Mouse (Mus musculus) testis, postnatal 10 days (tissue): Measurements from ENCODE around the gene Crisp2.
"Not testable (repeated sequence)": the region's sequence is repeated elsewhere in the genome, so short reads cannot be mapped to it uniquely, and the experiment has no call there.

Experiments
- DNase-seq: peaks from one replicate; pipeline ENCODE4 v3.0.0; 2021; ENCODE audit warnings: low spot score

Gene Crisp2

DNA sequence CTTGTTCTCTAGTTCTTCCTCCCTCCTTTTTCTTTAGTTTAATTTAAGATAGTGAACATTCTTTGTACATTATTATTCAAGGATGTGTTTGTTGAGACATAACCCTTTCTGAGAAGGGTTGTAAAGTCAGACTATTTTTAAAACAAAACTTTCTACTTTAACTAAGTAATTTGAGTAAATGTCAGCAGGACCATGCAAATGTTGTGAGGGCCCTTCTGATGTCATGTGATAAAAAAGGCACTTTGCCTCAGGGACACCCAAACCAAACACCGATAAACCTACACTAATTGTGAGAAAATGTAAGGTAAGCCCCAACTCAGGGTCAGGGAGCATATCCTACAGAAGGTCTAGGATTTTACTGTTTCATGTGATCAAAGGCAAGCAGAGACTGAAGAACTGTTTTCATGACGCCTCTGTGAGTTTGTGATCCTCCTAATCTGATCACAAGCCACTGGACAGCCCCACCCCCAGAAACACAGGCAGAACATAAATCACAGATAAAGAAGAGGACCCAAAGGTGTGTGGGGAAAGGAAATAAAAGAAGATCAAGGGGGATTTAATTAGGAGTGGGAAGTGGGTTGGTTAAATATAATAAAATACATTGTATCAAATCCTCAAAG lies at the start of gene Crisp2:
Gene Crisp2, minus strand, starts transcription at position 51 of the 620 bp plus-strand sequence.
- no peak for DNase-seq

DNA sequence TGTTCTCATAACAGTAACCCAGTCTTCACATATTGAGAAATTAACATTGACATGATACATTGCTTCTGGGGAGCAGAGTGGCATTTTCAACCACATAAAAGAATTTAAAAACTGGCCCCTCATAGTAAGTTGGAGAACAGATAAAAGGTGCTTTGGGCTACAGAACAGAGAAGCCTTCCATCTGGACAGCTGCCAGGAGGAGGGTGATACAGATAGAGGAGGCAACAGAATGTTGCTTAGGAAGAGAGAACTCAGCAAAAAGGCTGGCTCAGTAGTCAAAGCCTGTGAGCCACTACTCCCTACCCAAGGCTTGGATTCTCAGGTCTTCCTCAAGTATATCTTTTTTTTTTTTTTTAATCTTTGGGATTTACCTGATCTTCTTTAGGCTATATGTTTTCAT lies 48.3 kb upstream of the Crisp2 start:
- peak; percentile 43 for DNase-seq

DNA sequence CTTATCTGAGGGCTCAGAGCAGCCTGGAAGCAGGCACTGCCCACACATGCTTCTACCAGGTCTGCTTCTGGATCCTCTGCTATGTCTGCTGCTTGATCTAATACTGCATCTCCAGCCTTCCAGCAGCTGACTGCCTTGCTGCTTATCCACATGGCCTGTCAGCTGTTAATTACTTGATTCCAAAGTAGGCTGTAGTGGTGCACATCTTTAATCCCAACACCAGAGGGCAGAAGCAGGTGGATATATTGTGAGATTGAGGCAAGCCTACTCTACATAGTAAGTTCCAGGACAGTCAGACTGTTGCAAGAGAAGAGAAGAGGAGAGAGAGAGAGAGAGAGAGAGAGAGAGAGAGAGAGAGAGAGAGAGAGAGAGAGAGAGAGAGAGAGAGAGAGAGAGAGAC lies 30.5 kb upstream of the Crisp2 start:
- no peak for DNase-seq

DNA sequence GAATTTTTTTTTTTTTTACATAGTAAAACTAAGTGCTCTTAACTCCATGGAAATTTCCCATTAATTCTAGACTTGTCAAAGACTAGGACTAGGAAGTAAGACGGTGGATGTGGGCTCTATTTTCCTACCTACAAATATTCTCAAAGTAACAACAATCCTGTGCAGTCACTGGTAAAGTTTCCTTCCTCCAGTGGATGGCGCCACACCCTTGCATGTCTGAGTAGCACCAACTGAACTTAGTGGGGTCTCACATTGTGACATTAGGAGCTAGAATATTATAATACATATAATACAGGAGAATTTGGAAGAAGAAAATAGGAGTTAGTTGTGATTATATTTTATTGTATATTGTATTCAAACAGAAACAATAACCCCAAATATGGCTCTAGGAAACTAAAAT lies 25.1 kb upstream of the Crisp2 start:
- DNase-seq = no peak

DNA sequence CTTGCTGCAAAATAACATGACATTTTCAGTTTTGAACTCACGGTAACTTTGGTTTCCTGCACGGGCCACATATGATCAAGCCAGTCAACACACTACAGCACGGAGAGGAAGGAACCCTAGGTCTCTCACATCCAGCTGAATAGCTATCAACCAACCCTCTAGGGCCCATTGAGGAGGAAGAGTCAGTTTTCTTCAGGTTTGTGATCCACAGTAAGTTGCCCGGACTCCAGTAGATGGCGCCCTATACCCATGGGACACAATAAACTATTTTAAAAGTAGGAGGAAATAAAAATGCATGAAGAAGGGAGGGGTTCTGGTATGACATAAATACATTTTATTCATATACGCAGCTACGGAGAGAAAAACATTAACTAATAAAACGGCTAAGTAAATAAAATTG lies 17.7 kb upstream of the Crisp2 start:
- DNase-seq = peak; percentile 68

DNA sequence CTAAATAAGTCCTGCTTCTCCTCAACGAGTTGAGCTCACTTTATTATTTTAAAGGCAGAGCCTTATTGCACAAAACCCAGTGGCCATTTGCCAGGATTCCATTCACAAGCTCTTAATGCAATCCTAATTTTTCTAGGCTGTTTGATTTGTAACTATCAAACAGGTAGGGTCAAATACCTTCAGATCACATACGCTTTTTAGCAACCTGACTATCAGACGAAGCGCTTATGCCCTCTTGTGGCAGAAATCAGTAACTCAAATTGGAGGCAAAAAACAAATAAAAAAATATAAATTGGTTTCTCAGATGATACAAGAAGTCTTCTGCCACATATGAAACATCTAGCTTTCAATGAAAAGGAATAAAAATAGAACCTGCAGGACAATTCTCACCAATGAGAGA lies 17.0 kb upstream of the Crisp2 start:
- no peak for DNase-seq

DNA sequence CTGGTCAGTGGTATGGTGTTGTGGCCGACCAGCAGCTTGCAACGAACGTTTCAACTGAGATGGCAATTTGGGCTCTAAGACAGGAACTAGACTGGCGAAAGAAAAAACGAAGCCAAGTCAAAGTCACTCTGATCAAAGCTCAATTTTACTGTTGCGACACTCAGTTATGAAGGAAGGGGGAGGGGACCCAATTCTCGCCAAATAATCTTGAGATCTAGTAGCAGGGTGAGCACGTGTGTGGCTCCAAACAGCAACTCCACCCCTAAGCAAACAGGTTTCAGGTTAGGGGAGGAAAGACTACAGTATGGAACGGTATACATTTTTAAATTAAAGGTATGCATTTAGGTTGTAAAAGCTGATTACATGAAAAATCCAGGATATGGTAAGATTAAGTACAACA lies 14.7 kb upstream of the Crisp2 start:
- no peak for DNase-seq

DNA sequence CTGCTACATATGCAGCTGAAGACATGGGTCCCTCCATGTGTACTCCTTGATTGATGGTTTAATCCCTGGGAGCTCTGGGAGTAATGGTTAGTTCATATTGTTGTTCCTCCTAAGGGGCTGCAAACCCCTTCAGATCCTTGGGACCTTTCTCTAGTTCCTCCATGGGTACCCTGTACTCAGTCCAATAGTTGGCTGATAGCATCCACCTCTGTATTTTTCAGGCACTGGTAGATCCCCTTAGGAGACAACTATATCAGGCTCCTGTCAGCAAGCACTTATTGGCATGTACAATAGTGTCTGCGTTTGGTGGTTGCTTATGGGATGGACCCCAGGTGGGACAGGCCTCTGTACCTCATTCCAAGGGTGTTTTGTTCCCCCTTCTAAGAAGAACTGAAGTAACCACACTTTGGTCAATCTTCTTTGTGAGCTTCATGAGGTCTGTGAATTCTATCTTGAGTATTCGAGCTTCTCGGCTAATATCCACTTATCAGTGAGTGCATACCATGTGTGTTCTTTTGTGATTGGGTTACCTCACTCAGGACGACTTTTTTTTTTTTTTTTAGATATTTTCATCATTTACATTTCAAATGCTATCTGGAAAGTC lies 10.6 kb upstream of the Crisp2 start:
- DNase-seq = no peak

DNA sequence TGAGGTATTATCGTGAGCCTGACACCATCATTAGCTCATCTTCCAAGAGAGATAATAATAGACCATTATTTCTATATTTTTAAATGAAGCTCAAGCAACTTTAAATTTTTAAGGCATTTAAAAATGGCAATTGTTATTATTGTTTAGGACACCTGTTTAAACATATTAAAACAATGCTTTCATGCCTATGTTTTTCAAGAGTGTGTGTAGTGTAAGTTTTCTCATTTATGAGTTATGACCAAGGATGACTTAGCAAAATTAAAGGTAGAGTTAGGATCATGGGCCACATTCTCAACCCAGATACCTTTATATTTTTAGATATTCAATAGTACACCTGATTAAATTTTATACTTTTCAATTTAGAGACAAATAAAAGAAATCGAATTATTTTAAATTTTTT lies 5.5 kb upstream of the Crisp2 start:
- DNase-seq = no peak

DNA sequence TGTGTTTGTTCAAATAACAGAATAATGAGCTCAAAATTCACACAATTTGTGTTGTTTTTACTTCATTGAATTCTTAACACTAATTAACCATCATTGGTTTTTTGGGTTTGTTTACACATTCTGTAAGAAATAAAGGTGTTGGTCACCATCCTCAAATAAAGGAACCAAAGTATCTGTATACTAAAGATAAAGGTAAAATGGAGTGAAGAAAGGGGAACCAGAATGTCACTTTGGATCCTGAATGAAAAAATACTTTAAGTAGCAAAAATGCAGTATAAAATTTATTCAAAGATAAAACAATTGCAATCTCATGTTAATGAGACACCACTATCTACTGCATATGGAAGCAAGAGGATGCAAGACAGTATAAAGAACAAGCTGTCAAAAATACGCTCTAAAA lies 4.8 kb upstream of the Crisp2 start:
- no peak for DNase-seq

DNA sequence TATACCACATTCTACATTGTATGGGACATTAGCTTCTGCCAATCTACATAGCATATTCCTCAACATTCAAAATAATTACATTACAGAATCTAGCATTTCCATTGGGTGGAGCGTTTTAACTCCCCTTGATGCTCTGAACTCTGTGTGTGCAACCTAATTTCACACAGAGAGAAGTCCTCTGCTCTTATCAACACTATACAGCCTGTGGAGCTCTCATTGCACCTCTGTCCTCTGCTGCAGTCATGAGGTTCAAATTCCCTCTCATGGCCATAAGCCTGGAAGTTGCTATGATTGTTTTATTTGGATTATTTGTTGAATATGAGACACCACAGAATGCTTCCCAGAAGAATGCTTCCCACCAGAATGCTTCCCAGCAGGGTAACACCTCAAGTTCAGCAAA lies 4.1 kb upstream of the Crisp2 start, which contains the start of gene Rhag:
Gene Rhag, plus strand, starts transcription at position 193 of the 400 bp plus-strand sequence.
- no peak for DNase-seq

DNA sequence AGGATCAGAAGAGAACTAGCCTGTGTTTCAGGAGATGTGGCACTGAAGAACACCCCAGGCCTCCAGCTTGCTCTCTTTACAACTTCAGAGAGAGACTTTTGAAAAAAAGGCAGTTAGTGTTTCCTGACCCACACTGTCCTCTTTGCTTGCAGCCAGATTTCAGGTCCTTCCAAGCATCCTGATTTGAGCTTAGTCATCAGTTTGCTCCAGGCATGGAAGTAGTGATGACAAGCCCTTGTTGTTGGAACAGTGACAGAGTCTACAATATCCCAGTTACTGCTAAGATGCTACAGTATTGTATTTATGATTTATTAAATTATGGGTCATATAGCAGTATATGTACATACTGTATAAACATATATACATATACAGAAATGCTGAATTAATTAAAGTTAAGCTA lies 1.3 kb upstream of the Crisp2 start:
- DNase-seq = no peak

DNA sequence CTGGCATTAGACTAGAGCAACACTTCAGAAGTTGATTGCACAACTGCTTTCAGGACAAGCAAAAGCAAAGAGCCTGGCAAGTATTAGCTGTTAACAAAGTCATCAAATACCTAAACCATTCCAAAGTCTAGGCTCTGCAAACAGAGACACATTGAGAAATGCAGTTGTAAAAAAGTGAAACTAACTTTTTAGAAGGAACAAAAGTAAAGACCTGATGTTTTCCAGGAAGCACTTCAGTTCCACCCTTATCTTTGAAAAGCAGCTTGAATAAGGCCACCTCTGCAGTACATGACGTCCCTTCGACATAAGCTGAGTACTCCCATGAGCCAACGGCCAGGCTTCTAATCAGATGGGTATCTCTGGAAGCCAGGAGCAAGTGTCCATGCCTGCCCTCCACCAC lies 253 bp downstream of the Crisp2 start:
- DNase-seq = no peak

DNA sequence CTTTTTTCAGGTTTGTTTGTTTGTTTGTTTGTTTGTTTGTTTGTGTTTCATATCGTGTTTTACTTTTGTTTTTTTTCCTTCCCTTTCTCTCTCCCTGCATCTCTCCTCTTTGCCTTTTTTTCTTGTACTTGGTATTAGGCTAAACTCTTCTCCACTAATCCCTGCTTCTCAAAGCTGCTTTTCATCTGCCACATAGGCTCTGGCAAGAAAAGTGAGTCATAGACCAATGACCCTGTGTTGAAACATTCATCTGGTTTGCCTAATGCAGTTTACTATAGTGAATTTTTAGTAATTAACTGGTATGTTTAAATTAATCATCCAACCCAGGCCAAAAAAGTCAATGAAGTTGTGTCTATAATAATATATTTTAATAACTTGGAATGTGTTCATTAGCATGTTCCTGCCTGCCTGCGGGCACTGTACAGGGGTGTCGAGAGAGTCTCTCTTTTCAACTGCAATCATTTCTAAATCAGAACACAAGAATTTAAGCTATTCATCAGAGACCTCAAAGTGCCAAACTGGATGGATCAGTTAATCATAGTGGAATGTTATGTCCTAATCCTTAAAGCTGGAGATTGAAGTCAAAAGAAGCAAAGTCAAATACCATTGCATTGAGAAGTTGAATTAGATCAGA lies 4.0 kb downstream of the Crisp2 start:
- DNase-seq = no peak

DNA sequence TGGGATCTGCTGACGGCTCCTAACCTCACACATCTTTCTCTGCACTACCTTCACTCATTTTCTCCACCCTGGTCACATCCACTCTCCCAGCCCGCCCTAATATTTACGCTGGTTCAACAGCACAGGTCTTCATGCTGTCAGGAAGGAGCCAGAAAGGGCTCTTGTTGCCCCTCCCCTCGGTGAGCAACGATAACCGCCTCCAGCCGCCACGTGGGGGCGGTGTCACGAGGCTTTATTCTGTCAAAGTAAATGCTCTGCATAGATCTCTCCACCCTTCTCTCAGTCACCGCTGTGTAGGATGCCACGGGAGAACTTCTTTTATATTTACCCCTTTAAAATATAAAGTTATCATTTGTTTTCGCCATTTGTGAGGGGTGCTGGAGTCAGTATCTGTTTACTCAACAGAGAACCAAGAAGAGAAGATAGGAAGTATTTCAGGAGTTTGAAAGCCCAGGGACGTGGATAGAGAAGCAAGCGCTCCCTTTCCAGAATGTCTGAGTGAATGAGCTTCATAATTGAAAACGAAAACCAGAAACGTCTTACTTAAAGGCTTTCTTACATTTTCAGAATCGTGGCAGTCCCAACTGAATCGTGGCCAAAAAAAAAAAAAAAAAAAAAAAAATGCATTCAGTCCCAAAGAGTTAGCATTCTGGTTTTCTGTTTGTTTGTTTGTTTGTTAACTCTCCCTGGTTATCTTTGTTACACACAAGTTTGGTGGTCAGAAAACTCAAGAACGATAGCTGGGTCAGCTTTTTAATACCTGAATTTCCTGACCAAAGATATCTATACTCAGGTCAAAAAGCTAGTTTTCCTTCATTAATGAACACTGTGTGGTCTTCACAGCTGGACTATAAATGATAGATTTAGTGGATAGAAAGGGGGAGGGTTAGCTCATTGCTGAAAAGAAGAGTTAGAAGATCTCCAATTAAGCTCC lies 12.6 kb downstream of the Crisp2 start:
- peak; percentile 56 for DNase-seq

DNA sequence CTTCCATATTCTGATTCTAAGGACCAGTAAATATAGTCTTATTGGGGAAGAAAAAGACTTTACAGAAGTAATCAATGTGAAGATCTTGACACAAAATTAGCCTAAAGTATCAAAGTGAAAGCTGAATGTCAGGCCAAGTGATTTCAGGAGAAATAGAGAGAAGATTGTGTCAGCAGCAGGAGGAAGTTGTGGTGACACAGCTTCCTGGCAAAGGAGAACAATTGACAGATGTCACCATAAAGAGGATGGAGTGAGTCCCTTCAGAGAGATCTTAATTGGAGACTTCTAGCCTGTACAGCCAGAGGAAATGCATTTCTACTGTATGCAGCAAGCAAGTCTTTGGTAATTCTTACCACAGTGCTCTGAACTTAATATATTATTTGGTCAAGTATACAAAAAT lies 16.9 kb downstream of the Crisp2 start:
- DNase-seq = no peak

DNA sequence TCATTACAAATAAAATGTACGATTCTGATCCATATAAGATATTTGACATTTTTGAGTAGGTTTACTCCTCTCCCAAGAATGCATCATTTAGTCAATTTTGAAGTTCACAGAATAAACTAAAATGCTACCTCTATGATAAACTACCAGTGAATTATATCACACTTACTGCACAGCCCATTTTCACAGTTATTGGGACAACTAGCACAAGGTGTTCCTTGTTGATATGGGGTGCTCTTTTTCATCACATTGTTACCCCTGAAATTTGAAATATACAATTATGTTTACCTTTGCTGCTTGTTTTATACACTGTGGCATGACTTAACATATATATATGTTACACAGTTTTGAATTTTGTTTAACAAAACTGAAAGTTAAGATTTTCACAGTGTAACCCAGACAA lies 39.7 kb downstream of the Crisp2 start:
- no peak for DNase-seq

DNA sequence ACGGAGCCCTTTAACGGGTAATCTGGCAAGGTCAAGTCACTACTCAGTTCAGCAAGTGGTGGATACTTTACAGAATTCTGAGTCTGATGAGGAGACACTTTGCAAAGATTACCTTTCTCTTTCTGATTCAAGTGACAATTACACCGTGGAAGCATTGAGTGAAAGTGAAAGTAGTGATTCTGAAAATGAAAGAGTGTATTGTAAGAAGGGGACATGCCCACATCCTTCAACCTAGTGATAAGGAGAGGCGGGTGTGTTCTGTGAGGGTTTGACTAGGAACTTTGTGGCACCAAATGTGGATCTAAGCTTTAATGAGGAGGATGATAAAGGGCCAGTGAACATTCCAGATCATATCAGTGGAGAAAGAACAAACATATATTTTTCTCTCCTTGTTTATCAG lies 43.1 kb downstream of the Crisp2 start:
- DNase-seq = no peak

DNA sequence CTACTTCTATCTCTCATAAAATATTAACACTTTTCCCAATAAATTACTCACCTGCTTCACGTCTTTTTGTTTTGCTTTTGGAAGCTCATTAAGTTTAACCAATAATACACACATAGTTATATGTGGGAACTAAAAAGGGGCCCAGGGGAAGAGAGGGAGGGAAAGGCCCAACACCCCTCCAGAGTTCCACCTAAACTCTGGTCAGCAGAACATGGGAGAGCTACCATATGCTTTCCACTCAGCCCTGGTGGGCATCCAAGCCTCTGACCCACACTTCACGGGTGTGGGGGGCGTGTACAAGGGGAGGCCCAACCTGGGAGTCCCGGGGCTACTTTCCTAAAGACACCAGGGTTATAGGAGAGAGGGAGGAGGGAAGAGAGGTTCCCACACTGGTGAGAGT lies 75.1 kb downstream of the Crisp2 start:
- DNase-seq = no peak

DNA sequence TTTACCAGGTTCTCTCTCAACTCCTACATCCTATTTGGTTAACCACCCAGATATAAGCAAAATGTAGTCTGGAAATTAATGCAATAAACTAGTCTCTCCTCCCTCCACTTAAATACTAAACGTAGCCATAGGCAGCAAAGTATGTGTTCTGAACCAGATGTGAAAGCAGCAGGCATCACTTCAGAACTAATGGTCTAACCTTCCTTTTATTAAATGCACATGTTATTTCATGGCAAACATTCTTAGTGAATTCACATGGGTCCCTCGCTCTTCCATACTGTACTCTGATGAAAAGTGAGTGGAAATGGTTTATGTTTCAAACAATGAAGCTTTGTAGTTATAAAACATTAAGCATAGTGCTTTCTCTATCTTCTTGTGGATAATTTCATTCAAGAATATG lies 75.5 kb downstream of the Crisp2 start:
- no peak for DNase-seq

DNA sequence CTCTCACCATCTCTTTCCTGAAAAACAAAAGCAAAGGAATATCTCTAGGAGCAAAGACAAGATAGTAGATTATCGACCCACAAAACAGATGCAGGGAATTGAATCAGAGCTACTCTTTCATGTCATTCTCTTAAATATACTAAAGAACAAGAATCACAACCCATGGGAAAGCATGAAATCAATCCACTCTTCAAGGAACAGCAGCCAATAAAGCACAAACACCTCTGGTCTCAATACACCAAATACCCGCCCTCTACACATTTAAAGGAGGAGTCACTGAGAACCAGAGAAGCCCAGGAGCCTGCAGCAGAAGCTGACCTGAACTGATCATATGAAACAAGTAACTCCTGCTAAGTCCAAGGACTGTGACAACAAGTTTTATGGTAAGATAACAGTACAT lies 80.0 kb downstream of the Crisp2 start, which contains the start of gene Esp1:
Gene Esp1, plus strand, starts transcription at position 301 of the 400 bp plus-strand sequence.
- DNase-seq = no peak

DNA sequence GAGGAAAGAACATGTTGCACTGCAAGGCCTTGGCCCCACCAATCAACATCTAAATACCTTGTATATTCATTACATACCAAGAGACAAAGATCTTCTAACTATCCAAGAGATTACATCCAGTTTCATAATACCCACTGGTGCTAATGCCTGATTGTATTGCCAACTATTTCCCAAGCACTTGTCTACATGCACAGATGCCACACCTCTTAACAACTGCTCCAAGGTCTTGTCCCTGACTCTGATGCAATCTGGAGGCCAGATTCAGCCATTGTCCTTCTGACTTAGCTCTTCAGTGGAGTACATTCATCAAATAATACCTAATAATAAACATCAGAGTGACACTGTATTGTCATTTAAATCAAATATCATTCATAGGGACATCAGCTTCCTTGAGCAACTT lies 89.7 kb downstream of the Crisp2 start:
- not testable (repeated sequence) for DNase-seq

DNA sequence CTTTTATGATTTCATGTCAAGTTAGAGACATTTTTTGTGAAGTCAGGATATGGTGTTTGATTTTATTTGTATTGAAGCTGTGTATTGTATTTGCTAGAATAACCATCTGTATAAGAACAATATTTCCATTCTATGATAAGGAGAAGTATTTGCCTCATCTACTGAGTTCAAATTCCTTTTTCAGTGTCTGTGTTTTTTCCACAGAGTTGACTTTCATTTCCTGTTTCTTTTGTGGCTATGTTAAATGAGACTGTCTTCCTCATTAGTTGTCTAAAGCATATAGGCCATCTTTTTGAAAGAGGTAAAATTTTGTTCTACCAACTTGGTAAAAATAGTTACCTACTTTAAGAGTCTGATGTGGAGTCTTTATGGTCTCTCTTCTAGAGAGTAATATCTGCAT lies 90.5 kb downstream of the Crisp2 start:
- no peak for DNase-seq
